Comparison of ENCODE assay signal across 12 mouse cellular contexts in genomic region chr6:89262958-89263357, GRCm38 (mm10).
"Had no signal": no experiment of that assay in that cellular context is flagged by ENCODE, and none has a peak within 500 bp of the region (broad histone marks: within the 10 kb centered on the region; RNA-seq: fewer than 3 reads in every experiment).

No protein-coding gene starts in this region.

- H3K4me2 ChIP-seq: lung, embryonic 14.5 days; midbrain, embryonic 13.5 days; midbrain, embryonic 15.5 days; neural tube, embryonic 12.5 days had no signal

- H3K9me3 ChIP-seq: megakaryocyte, embryonic 14.5 days; midbrain, embryonic 13.5 days; midbrain, embryonic 15.5 days; neural tube, embryonic 12.5 days had no signal

- DNase-seq: lung, adult 18-20 months; lung, embryonic 14.5 days; lung, postnatal 10 days; lung, postnatal 4 days; right cerebral cortex, postnatal 14 days; thymus, adult 18-20 months; thymus, postnatal 14 days; thymus, postnatal 36 days had no signal

- H3K9ac ChIP-seq: lung, embryonic 14.5 days; midbrain, embryonic 13.5 days; midbrain, embryonic 15.5 days; neural tube, embryonic 12.5 days had no signal

- H3K27ac ChIP-seq: midbrain, embryonic 13.5 days; midbrain, embryonic 15.5 days; neural tube, embryonic 12.5 days had no signal

- ATAC-seq: midbrain, embryonic 13.5 days; midbrain, embryonic 15.5 days had no signal

- H3K4me3 ChIP-seq: megakaryocyte, embryonic 14.5 days; midbrain, embryonic 13.5 days; midbrain, embryonic 15.5 days; neural tube, embryonic 12.5 days had no signal

- H3K27me3 ChIP-seq: midbrain, embryonic 13.5 days; midbrain, embryonic 15.5 days; neural tube, embryonic 12.5 days had no signal

- H3K36me3 ChIP-seq: midbrain, embryonic 13.5 days; midbrain, embryonic 15.5 days; neural tube, embryonic 12.5 days had no signal
